Mouse (Mus musculus) lung, postnatal 0 days (tissue): ENCODE data around the gene Kars.

ENCODE experiments used
- CTCF ChIP-seq: IDR thresholded peaks from 2 replicates; pipeline ENCODE4 v1.5.1; 2016; ENCODE audit warnings: antibody characterized with exemption, mild to moderate bottlenecking
- EP300 ChIP-seq: IDR thresholded peaks from 2 replicates; pipeline ENCODE4 v1.6.1; 2016; ENCODE audit warnings: antibody characterized with exemption, mild to moderate bottlenecking, control low read depth

DNA sequence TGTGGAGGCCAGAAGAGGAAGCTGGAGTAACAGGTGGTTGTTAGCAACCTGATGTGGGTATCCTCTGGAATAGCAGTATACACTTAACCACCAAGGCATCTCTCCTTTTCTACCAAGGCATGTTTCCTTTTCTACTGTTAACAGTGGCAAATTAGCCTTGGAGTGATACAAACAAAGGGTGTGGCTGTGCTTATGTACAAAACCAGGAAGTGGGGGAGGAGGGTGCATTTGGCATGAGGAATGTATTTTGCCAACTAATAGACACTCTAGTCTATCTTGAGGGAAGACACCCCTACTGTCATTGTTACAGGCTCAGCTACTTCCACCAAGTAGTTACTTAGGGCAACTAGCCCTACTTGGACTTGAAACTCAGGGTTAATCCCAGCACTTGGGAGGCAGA is 6.4 kb downstream of the Kars start:
- TF ChIP-seq CTCF, result no peak
- TF ChIP-seq EP300, result no peak
